17 mouse cellular contexts compared by ENCODE assay signal in genomic region chr11:47156730-47157693, GRCm38 (mm10).
DNase-seq lines count a peak whose midpoint lies in the region; ATAC-seq lines count a peak whose summit lies in the region.
"Had no signal": no experiment of that assay in that cellular context is flagged by ENCODE, and none has a peak within 500 bp of the region (broad histone marks: within the 10 kb centered on the region; RNA-seq: fewer than 3 reads in every experiment).

No protein-coding gene starts in this region.

- no peaks in the 10 kb centered on the region for H3K9me3 ChIP-seq in heart, embryonic 11.5 days (replicated peaks; ENCODE audit: control insufficient read depth, low read length)
- H3K9me3 ChIP-seq in midbrain, embryonic 11.5 days (ENCODE audit: control insufficient read depth, low read length), result no peaks in the 10 kb centered on the region
- H3K9me3 ChIP-seq in midbrain, embryonic 15.5 days, result no peaks in the 10 kb centered on the region
- no peaks in the 10 kb centered on the region for H3K9me3 ChIP-seq in lung, embryonic 16.5 days (ENCODE audit: control insufficient read depth, low read length)
- H3K9me3 ChIP-seq: embryonic facial prominence, embryonic 10.5 days; forebrain, embryonic 13.5 days; liver, embryonic 15.5 days; neural tube, embryonic 15.5 days had no signal

- H3K27me3 ChIP-seq in heart, embryonic 11.5 days (ENCODE audit: control insufficient read depth, insufficient read depth, low read length), result no peaks in the 10 kb centered on the region
- no peaks in the 10 kb centered on the region for H3K27me3 ChIP-seq in midbrain, embryonic 11.5 days (ENCODE audit: control insufficient read depth, insufficient read depth, low read length)
- no peaks in the 10 kb centered on the region for H3K27me3 ChIP-seq in midbrain, embryonic 15.5 days (replicated peaks)
- H3K27me3 ChIP-seq in lung, embryonic 16.5 days (ENCODE audit: control insufficient read depth, insufficient read depth, low read depth, low read length), result no peaks in the 10 kb centered on the region
- H3K27me3 ChIP-seq: CH12.LX; forebrain, embryonic 13.5 days; liver, embryonic 15.5 days; neural tube, embryonic 15.5 days had no signal

- intact Hi-C loops in heart, postnatal 10 days (cut with DNase I), result no loop called here

- 36% methylated on average over 1 of the region's 1 CpGs for whole genome bisulfite sequencing in heart, embryonic 11.5 days (ENCODE audit: insufficient replicate concordance)
- 38% methylated on average over 1 of the region's 1 CpGs for WGBS in midbrain, embryonic 11.5 days
- 25% methylated on average over 1 of the region's 1 CpGs for WGBS in midbrain, embryonic 15.5 days
- 63% methylated on average over 1 of the region's 1 CpGs for WGBS in lung, embryonic 16.5 days

- H3K36me3 ChIP-seq in heart, embryonic 11.5 days (ENCODE audit: control insufficient read depth, insufficient read depth, low read length), result no peaks in the 10 kb centered on the region
- H3K36me3 ChIP-seq in midbrain, embryonic 11.5 days (ENCODE audit: control insufficient read depth, insufficient read depth, low read length), result no peaks in the 10 kb centered on the region
- no peaks in the 10 kb centered on the region for H3K36me3 ChIP-seq in midbrain, embryonic 15.5 days (replicated peaks)
- H3K36me3 ChIP-seq in lung, embryonic 16.5 days (ENCODE audit: control insufficient read depth, insufficient read depth, low read length), result no peaks in the 10 kb centered on the region
- H3K36me3 ChIP-seq: embryonic facial prominence, embryonic 10.5 days; liver, embryonic 15.5 days; neural tube, embryonic 15.5 days had no signal

- H3K4me2 ChIP-seq in heart, embryonic 11.5 days, result no peak overlapping the region
- no peak overlapping the region for H3K4me2 ChIP-seq in midbrain, embryonic 11.5 days
- H3K4me2 ChIP-seq in midbrain, embryonic 15.5 days, result no peak overlapping the region
- no peak overlapping the region for H3K4me2 ChIP-seq in lung, embryonic 16.5 days (ENCODE audit: low read depth, low read length)
- H3K4me2 ChIP-seq: forebrain, embryonic 13.5 days; liver, embryonic 15.5 days; neural tube, embryonic 15.5 days had no signal

- ATAC-seq in heart, embryonic 11.5 days (replicated peaks; ENCODE audit: insufficient number of reproducible peaks, low FRiP score, low TSS enrichment), result no peak
- ATAC-seq in midbrain, embryonic 11.5 days (ENCODE audit: low FRiP score), result no peak
- no peak for ATAC-seq in midbrain, embryonic 15.5 days (replicated peaks)
- ATAC-seq in lung, embryonic 16.5 days (ENCODE audit: low read depth), result peak; percentile 96
- ATAC-seq: forebrain, embryonic 13.5 days; midbrain, embryonic 16.5 days had no signal

- H3K9ac ChIP-seq in heart, embryonic 11.5 days (ENCODE audit: low read depth, low read length), result no peak overlapping the region
- no peak overlapping the region for H3K9ac ChIP-seq in midbrain, embryonic 11.5 days (ENCODE audit: low read length)
- H3K9ac ChIP-seq in midbrain, embryonic 15.5 days, result no peak overlapping the region
- no peak overlapping the region for H3K9ac ChIP-seq in lung, embryonic 16.5 days (ENCODE audit: low read length)
- H3K9ac ChIP-seq: forebrain, embryonic 13.5 days; liver, embryonic 15.5 days; neural tube, embryonic 15.5 days had no signal

- H3K27ac ChIP-seq in heart, embryonic 11.5 days (ENCODE audit: low read depth, low read length), result no peak overlapping the region
- no peak overlapping the region for H3K27ac ChIP-seq in midbrain, embryonic 11.5 days (ENCODE audit: low read depth, low read length)
- no peak overlapping the region for H3K27ac ChIP-seq in midbrain, embryonic 15.5 days
- H3K27ac ChIP-seq in lung, embryonic 16.5 days (ENCODE audit: low read length), result peak overlapping the region; percentile 63
- H3K27ac ChIP-seq: embryonic facial prominence, embryonic 10.5 days; forebrain, embryonic 13.5 days; left cerebral cortex, adult 2 months; liver, embryonic 15.5 days; neural tube, embryonic 15.5 days had no signal

- no peak overlapping the region for H3K4me3 ChIP-seq in heart, embryonic 11.5 days (ENCODE audit: low read depth, low read length)
- H3K4me3 ChIP-seq in midbrain, embryonic 11.5 days (ENCODE audit: low read depth, low read length), result no peak overlapping the region
- no peak overlapping the region for H3K4me3 ChIP-seq in midbrain, embryonic 15.5 days
- no peak overlapping the region for H3K4me3 ChIP-seq in lung, embryonic 16.5 days (ENCODE audit: low read length)
- H3K4me3 ChIP-seq: embryonic facial prominence, embryonic 10.5 days; forebrain, embryonic 13.5 days; left cerebral cortex, adult 2 months; liver, embryonic 15.5 days; neural tube, embryonic 15.5 days had no signal

- DNase-seq in heart, postnatal 10 days, result peak; percentile 15 to 27
- peak; percentile 82 for DNase-seq in midbrain, embryonic 11.5 days (ENCODE audit: low spot score, missing footprints)
- DNase-seq in urinary bladder, postnatal 25 days (ENCODE audit: low spot score), result no peak
- DNase-seq in cerebellum, postnatal 14 days, result no peak
- DNase-seq: adrenal gland, adult 8-10 months; gastrocnemius, postnatal 10 days; thymus, postnatal 25 days had no signal

- H3K4me1 ChIP-seq in heart, embryonic 11.5 days (ENCODE audit: control insufficient read depth, insufficient read depth, low read length), result no peaks in the 10 kb centered on the region
- peaks cover 3% of the 10 kb centered on the region; the same call in 1 of the 2 replicates for H3K4me1 ChIP-seq in midbrain, embryonic 11.5 days (ENCODE audit: control insufficient read depth, insufficient read depth, low read length)
- no peaks in the 10 kb centered on the region for H3K4me1 ChIP-seq in midbrain, embryonic 15.5 days
- peaks cover 12% of the 10 kb centered on the region for H3K4me1 ChIP-seq in lung, embryonic 16.5 days (replicated peaks; ENCODE audit: control insufficient read depth, insufficient read depth, low read length)
- H3K4me1 ChIP-seq: embryonic facial prominence, embryonic 10.5 days; forebrain, embryonic 13.5 days; liver, embryonic 15.5 days; neural tube, embryonic 15.5 days had no signal

Comparison
In these comparisons a context has a peak if more than half of its experiments do, and no peak if none do; other contexts are left out.
1. DNase-seq: peak in heart, postnatal 10 days (2 of 2) and midbrain, embryonic 11.5 days (single experiment); none in urinary bladder, postnatal 25 days (single experiment) and cerebellum, postnatal 14 days (0 of 2).